Mouse (Mus musculus) ES-E14 (cell line): ENCODE data around the gene Kdm4b.

Source experiments
- MAFK ChIP-seq: IDR thresholded peaks from 2 replicates; pipeline ENCODE4 v1.6.1; 2014; ENCODE audit warnings: mild to moderate bottlenecking, low read depth, low read length, inconsistent platforms; ENCODE audit not compliant: insufficient read depth
- ZC3H11A ChIP-seq: IDR thresholded peaks from 2 replicates; pipeline ENCODE4 v1.6.1; 2012; ENCODE audit warnings: low read depth, mild to moderate bottlenecking, inconsistent platforms, low read length, borderline replicate concordance
- ZNF384 ChIP-seq: IDR thresholded peaks from 2 replicates; pipeline ENCODE4 v1.6.1; 2012; ENCODE audit warnings: low read depth, low read length, inconsistent platforms

GRCm38 (mm10) chr17:56305826-56306225 lies 20.0 kb upstream of the Kdm4b start:
- TF ChIP-seq ZC3H11A, result no peak
- no peak for TF ChIP-seq ZNF384
- no peak for TF ChIP-seq MAFK
